8 mouse cellular contexts compared by ENCODE assay signal in the genomic region with DNA sequence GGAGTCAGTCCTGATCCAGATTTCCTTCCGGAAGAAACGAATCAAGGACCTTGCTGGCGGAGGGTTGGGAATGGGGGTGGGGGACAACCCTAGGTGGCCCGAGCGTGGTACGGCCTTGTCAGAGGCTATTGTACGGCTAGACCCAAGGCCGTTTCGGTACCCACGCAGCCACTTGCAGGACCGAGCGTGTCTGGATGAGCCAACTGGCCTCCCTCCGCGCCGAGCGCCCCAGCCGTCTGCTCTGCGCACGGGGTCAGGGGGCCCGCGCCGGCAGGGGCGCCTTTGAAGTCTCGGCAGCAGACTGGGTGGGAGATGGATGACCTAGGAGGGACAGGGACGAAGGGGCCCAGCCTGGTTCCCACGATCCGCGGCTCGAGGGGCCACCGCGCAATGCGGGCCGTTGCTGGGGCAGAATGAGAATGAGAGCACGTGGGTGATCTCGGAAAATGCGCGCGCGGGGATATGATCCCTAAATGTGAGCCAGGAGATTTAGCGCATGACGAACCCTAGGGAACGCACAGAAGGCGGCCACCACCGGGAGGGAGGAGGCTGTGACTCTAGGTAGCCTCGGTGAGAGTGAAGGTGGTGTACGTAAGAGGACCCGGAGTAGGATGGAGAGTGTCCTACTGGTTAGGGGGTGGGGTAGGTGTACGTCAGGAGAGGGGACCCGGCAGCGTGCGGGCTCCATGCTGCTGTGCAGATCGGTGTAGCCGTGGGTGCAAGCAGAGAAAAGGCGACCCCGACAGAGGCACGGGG.
A peak's percentile ranks its signal among the peaks of the same experiment; 100 is the strongest.
DNase-seq lines count a peak whose midpoint lies in the region; ATAC-seq and TF ChIP-seq lines count a peak whose summit lies in the region.

No protein-coding gene starts in this region.

- peak overlapping the region; percentile 49 for H3K4me3 ChIP-seq in forebrain, embryonic 14.5 days (ENCODE audit: low read depth, low read length)
- H3K4me3 ChIP-seq in intestine, postnatal 0 days (ENCODE audit: low read depth, low read length): peak overlapping the region; percentile 49

- H3K9ac ChIP-seq in forebrain, embryonic 14.5 days (ENCODE audit: low read length): peak overlapping the region; percentile 70
- H3K9ac ChIP-seq in intestine, postnatal 0 days (ENCODE audit: low read depth, low read length): no peak overlapping the region

- no peak for TF ChIP-seq CTCF in intestine, postnatal 0 days (IDR thresholded peaks at IDR 0.05; ENCODE audit: low read depth)

- H3K27ac ChIP-seq in forebrain, embryonic 14.5 days (ENCODE audit: low read depth, low read length): no peak overlapping the region
- no peak overlapping the region for H3K27ac ChIP-seq in intestine, postnatal 0 days (ENCODE audit: low read depth, low read length)

- no peaks in the 10 kb centered on the region for H3K9me3 ChIP-seq in forebrain, embryonic 14.5 days (replicated peaks; ENCODE audit: control insufficient read depth, low read length)
- H3K9me3 ChIP-seq in intestine, postnatal 0 days (ENCODE audit: control insufficient read depth): no peaks in the 10 kb centered on the region

- WGBS in forebrain, embryonic 14.5 days: under 1% methylated on average over 56 of the region's 56 CpGs
- WGBS in intestine, postnatal 0 days: under 1% methylated on average over 56 of the region's 56 CpGs

- H3K27me3 ChIP-seq in forebrain, embryonic 14.5 days (replicated peaks; ENCODE audit: control insufficient read depth, insufficient read depth, low read length): 0 out of 2 replicates have a peak, but pooled peaks cover 8% of the 10 kb centered on the region
- 0 out of 2 replicates have a peak, but pooled peaks cover 4% of the 10 kb centered on the region for H3K27me3 ChIP-seq in intestine, postnatal 0 days (replicated peaks; ENCODE audit: control insufficient read depth, insufficient read depth, low read length)

- H3K36me3 ChIP-seq in forebrain, embryonic 14.5 days (ENCODE audit: control insufficient read depth, insufficient read depth, low read length): no peaks in the 10 kb centered on the region
- H3K36me3 ChIP-seq in intestine, postnatal 0 days (ENCODE audit: control insufficient read depth, insufficient read depth): no peaks in the 10 kb centered on the region

- intact Hi-C loops in left cerebral cortex, postnatal 14 days (cut with DNase I): no loop called here
- intact Hi-C loops in left cerebral cortex, postnatal 25 days (cut with DNase I): loop anchor here (5.0 to 10.0 kb wide), 2 partner anchors 75 to 128 kb away; a partner anchor contains a TSS

- peak overlapping the region; percentile 99 for H3K4me2 ChIP-seq in forebrain, embryonic 14.5 days (ENCODE audit: low read length)
- peak overlapping the region; percentile 99 for H3K4me2 ChIP-seq in intestine, postnatal 0 days (replicated peaks; ENCODE audit: low read depth)

- ATAC-seq in forebrain, embryonic 14.5 days: peak; percentile 78
- ATAC-seq in intestine, postnatal 0 days: peak; percentile 35
- no peak for ATAC-seq in erythroid progenitor cell, adult 5-6 weeks (replicated peaks; ENCODE audit: low FRiP score, poor library complexity, severe bottlenecking)

- DNase-seq in left cerebral cortex, postnatal 14 days (ENCODE audit: low spot score in 2 of 2): peak; percentile 5 to 7
- DNase-seq in left cerebral cortex, postnatal 25 days (ENCODE audit: low spot score in 2 of 2): no peak
- DNase-seq in adrenal gland, postnatal 36 days: peak; percentile 35 to 40
- peak; percentile 49 for DNase-seq in forebrain, embryonic 14.5 days (ENCODE audit: low spot score)
- peak; percentile 11 for DNase-seq in lung, postnatal 10 days
- DNase-seq in retina, embryonic 14.5 days (ENCODE audit: low spot score): peak; percentile 63

- H3K4me1 ChIP-seq in forebrain, embryonic 14.5 days (ENCODE audit: control insufficient read depth, insufficient read depth, low read length): 0 out of 2 replicates have a peak, but pooled peaks cover 4% of the 10 kb centered on the region
- H3K4me1 ChIP-seq in intestine, postnatal 0 days (replicated peaks; ENCODE audit: control insufficient read depth, insufficient read depth, low read length): no peaks in the 10 kb centered on the region; the same call in 1 of the 2 replicates

Comparison
In these comparisons a context has a peak if more than half of its experiments do, and no peak if none do; other contexts are left out.
1. DNase-seq: peak in left cerebral cortex, postnatal 14 days (2 of 2), adrenal gland, postnatal 36 days (2 of 2), forebrain, embryonic 14.5 days (single experiment), lung, postnatal 10 days (single experiment) and retina, embryonic 14.5 days (single experiment); none in left cerebral cortex, postnatal 25 days (0 of 2).